Mouse (Mus musculus): ENCODE data around the gene Grin2b.
"Not testable (repeated sequence)": the region's sequence is repeated elsewhere in the genome, so short reads cannot be mapped to it uniquely, and the experiment has no call there.

Grin2b gene

GRCm38 (mm10) chr6:135789603-135790170 lies 383.6 kb downstream of the Grin2b start:
- peak in 1 of 2 experiments; percentile 8 for DNase-seq

- DNase-seq, result no peak
Measured at GRCm38 (mm10) chr6:135774670-135775069, 398.6 kb downstream of the Grin2b start.

- no peak for DNase-seq
Measured at GRCm38 (mm10) chr6:135767572-135767971, 405.7 kb downstream of the Grin2b start.

GRCm38 (mm10) chr6:135758735-135759134 lies 414.6 kb downstream of the Grin2b start:
- no peak for DNase-seq

GRCm38 (mm10) chr6:135756075-135756474 lies 417.2 kb downstream of the Grin2b start:
- DNase-seq, result no peak

- no peak for DNase-seq
Measured at GRCm38 (mm10) chr6:135748412-135749076, 424.8 kb downstream of the Grin2b start.

GRCm38 (mm10) chr6:135745606-135746005 lies 427.7 kb downstream of the Grin2b start:
- no peak for DNase-seq

- DNase-seq, result no peak
Measured at GRCm38 (mm10) chr6:135734227-135734732, 439.0 kb downstream of the Grin2b start.

GRCm38 (mm10) chr6:135727106-135727505 lies 446.2 kb downstream of the Grin2b start:
- no peak for DNase-seq

- DNase-seq, result no peak
Measured at GRCm38 (mm10) chr6:135721706-135722105, 451.6 kb downstream of the Grin2b start.

- DNase-seq, result no peak
Measured at GRCm38 (mm10) chr6:135714906-135715305, 458.4 kb downstream of the Grin2b start.

GRCm38 (mm10) chr6:135714236-135714635 lies 459.1 kb downstream of the Grin2b start:
- no peak for DNase-seq

GRCm38 (mm10) chr6:135713716-135714115 lies 459.6 kb downstream of the Grin2b start:
- DNase-seq, result no peak

- DNase-seq, result not testable (repeated sequence)
Measured at GRCm38 (mm10) chr6:135706850-135707522, 466.3 kb downstream of the Grin2b start.

- no peak for DNase-seq
Measured at GRCm38 (mm10) chr6:135703655-135704054, 469.7 kb downstream of the Grin2b start.

- DNase-seq, result no peak
Measured at GRCm38 (mm10) chr6:135701361-135701760, 471.9 kb downstream of the Grin2b start.

- no peak for DNase-seq
Measured at GRCm38 (mm10) chr6:135700717-135701345, 472.5 kb downstream of the Grin2b start.

GRCm38 (mm10) chr6:135692533-135692932 lies 480.8 kb downstream of the Grin2b start:
- no peak for DNase-seq

GRCm38 (mm10) chr6:135691561-135691960 lies 481.8 kb downstream of the Grin2b start:
- no peak for DNase-seq

GRCm38 (mm10) chr6:135687926-135688325 lies 485.4 kb downstream of the Grin2b start:
- DNase-seq, result no peak

GRCm38 (mm10) chr6:135684206-135684605 lies 489.1 kb downstream of the Grin2b start:
- no peak for DNase-seq

- not testable (repeated sequence) for DNase-seq
Measured at GRCm38 (mm10) chr6:135681423-135681822, 491.9 kb downstream of the Grin2b start.

GRCm38 (mm10) chr6:135680105-135680710 lies 493.1 kb downstream of the Grin2b start:
- DNase-seq, result no peak
